Mouse (Mus musculus): ENCODE results near the gene Awat1. TPM values are rescaled to one million over a fixed set of nuclear protein-coding genes. Genes with fewer than 3 reads are reported as not detected.

Gene Awat1
- total RNA-seq (2014; rRNA removed) (not detected in 2 replicates), polyA plus RNA-seq (2015; fragmentation: Nextera tagmentation; extraction: Ambion mirVana) (not detected in 2 replicates)

DNA sequence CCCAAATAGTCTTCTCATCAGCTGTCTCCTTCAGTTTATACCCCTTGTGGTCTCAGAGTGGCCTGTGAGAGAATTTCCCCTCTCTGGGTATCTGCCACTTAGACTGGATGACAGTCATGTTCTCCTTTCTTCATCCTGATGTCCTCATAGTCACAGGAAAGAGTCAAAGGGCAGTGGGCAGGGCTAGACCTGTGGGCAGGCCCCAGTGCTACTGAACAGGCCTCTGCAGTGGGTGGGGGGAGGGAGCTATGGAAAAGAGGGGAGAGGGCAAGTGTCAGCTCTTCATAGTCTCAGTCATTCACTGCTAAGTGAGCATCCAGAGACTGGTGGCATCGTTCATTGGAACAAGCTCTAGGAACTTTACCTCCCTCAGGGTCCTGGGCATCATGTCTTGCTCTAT, at the start of gene Awat1:
Awat1 (plus strand) TSS at position 301 of the 400 bp plus-strand sequence.
- ATAC-seq (ENCODE audit: low FRiP score), result no peak
- WGBS, result 85% methylated on average over 1 of the region's 1 CpGs
- Histone ChIP-seq H3K4me1 (ENCODE audit: insufficient read depth, low read length) (no peaks in the 10 kb centered on the region), H3K4me3 (ENCODE audit: low read depth, low read length) (no peak within 1 kb of the TSS), H3K4me2 (ENCODE audit: low read depth, low read length, poor library complexity, severe bottlenecking) (no peak within 1 kb of the TSS), H3K36me3 (ENCODE audit: insufficient read depth, low read length) (no peaks in the 10 kb centered on the region), H3K9ac (replicated peaks; ENCODE audit: low read length, poor library complexity, severe bottlenecking) (no peak within 1 kb of the TSS), H3K27ac (ENCODE audit: low read depth, low read length) (no peak within 1 kb of the TSS), H3K27me3 (ENCODE audit: insufficient read depth, low read length) (no peaks in the 10 kb centered on the region), H3K9me3 (ENCODE audit: low read length) (no peaks in the 10 kb centered on the region)
- no peak for DNase-seq (ENCODE audit: low spot score)
- TF ChIP-seq CTCF (IDR thresholded peaks at IDR 0.05), result no peak

DNA sequence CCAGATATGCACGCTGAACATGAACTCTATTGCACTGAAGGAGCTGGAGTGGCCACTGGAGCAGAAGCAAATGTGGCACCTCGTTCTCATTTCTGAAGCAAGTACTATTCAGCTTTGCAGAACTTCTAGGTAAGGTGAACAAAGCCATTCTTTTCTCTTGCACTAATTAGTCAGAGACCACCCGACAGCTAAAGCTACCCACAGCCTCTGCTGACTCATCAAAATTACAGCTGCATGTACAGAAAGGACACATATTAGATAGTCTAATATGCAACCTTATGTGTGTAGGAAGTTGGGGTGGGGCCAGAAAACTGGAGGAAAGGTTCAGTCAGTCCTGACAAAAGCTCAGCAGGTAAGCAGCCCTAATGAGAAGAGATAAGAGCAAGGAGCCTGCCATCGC, 47.6 kb upstream of the Awat1 start, which contains the start of gene Dgat2l6:
Dgat2l6 (plus strand) TSS at position 368 of the 400 bp plus-strand sequence.
- no peak for TF ChIP-seq CTCF (IDR thresholded peaks at IDR 0.05)
- no peaks in the 10 kb centered on the region for H3K9me3 ChIP-seq (ENCODE audit: low read length)
- DNase-seq (ENCODE audit: low spot score), result no peak
- no peak within 1 kb of the TSS for H3K9ac ChIP-seq (replicated peaks; ENCODE audit: low read length, poor library complexity, severe bottlenecking)
- H3K4me1 ChIP-seq (ENCODE audit: insufficient read depth, low read length), result no peaks in the 10 kb centered on the region
- no peak within 1 kb of the TSS for H3K4me3 ChIP-seq (ENCODE audit: low read depth, low read length)
- ATAC-seq (ENCODE audit: low FRiP score), result no peak
- WGBS, result 86% methylated on average over 4 of the region's 4 CpGs
- peaks cover 8% of the 10 kb centered on the region; the same call in 1 of the 2 replicates for H3K27me3 ChIP-seq (ENCODE audit: insufficient read depth, low read length)
- no peak within 1 kb of the TSS for H3K27ac ChIP-seq (ENCODE audit: low read depth, low read length)
- H3K4me2 ChIP-seq (ENCODE audit: low read depth, low read length, poor library complexity, severe bottlenecking), result no peak within 1 kb of the TSS
- no peaks in the 10 kb centered on the region for H3K36me3 ChIP-seq (ENCODE audit: insufficient read depth, low read length)

DNA sequence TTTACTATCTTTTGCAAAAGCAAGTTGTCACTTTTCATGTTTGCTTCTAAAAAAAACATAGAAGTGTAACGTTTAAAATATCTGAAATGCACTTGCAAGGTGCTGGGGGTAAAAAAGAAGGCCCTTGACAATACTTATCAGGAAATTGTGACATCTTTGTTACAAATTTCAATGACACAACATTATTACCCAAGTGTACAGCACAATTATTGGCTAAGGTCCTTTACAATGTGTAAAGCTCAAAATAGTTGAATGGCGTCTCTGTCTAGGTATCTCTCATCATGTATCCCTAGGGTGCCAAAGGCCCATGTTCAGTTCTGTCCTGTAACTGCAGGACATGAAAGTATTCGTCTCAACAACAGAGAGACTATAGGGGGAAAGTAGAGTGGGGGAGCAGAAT, 16.0 kb upstream of the Awat1 start:
- no peak overlapping the region for H3K27ac ChIP-seq (ENCODE audit: low read depth, low read length)
- no peaks in the 10 kb centered on the region for H3K4me1 ChIP-seq (ENCODE audit: insufficient read depth, low read length)
- no peak for TF ChIP-seq CTCF (IDR thresholded peaks at IDR 0.05)
- ATAC-seq (ENCODE audit: low FRiP score), result no peak
- H3K4me3 ChIP-seq (ENCODE audit: low read depth, low read length), result no peak overlapping the region
- no peaks in the 10 kb centered on the region for H3K27me3 ChIP-seq (ENCODE audit: insufficient read depth, low read length)
- WGBS, result 81% methylated on average over 3 of the region's 3 CpGs
- no peak for DNase-seq (ENCODE audit: low spot score)
- no peak overlapping the region for H3K4me2 ChIP-seq (ENCODE audit: low read depth, low read length, poor library complexity, severe bottlenecking)
- no peak overlapping the region for H3K9ac ChIP-seq (replicated peaks; ENCODE audit: low read length, poor library complexity, severe bottlenecking)
- no peaks in the 10 kb centered on the region for H3K36me3 ChIP-seq (ENCODE audit: insufficient read depth, low read length)
- H3K9me3 ChIP-seq (ENCODE audit: low read length), result no peaks in the 10 kb centered on the region

DNA sequence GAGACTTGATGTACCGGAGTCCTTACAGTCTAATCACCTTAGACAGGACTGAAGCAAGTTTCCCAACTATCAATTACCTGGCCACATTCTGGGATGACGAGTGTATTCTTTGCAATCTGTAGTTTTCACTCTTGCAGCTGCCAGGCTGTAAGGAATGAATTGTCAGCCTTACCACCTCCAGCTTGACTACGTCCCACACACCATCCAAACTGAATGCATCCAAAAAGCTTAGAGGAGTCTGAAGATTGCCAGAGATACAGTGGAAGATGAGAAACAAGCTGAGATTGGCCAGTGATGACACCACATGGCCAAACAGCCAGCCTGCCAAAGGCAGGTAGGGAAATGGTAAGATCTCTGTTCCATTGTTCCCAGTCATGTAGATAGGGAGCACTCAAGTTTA, 6.4 kb upstream of the Awat1 start:
- Histone ChIP-seq H3K9ac (replicated peaks; ENCODE audit: low read length, poor library complexity, severe bottlenecking) (no peak overlapping the region), H3K27me3 (ENCODE audit: insufficient read depth, low read length) (no peaks in the 10 kb centered on the region), H3K4me2 (ENCODE audit: low read depth, low read length, poor library complexity, severe bottlenecking) (no peak overlapping the region), H3K4me1 (ENCODE audit: insufficient read depth, low read length) (no peaks in the 10 kb centered on the region), H3K9me3 (ENCODE audit: low read length) (no peaks in the 10 kb centered on the region), H3K4me3 (ENCODE audit: low read depth, low read length) (no peak overlapping the region), H3K27ac (ENCODE audit: low read depth, low read length) (no peak overlapping the region), H3K36me3 (ENCODE audit: insufficient read depth, low read length) (no peaks in the 10 kb centered on the region)
- ATAC-seq (ENCODE audit: low FRiP score) (no peak), DNase-seq (ENCODE audit: low spot score) (no peak)
- 91% methylated on average over 3 of the region's 3 CpGs for WGBS
- no peak for TF ChIP-seq CTCF (IDR thresholded peaks at IDR 0.05)

DNA sequence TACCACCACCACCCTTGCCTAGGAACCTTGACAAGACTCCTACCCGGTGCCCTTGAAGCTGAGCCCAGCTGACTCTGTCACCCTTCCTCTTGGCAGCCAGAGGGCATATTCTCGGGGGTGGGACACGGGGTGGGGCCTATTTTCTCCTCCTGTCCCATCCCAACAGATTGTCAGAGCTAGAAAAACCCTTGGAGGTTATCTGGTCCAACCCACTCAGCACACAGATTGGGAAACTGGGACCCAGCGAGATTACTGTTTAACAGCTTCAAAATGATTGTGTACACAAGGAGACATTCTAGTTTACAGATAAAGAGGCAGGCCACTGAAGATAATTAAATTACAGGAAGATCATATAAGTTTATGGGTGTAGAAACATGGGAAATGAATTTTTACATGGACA, 22.7 kb downstream of the Awat1 start, which contains the start of gene P2ry4:
P2ry4 (minus strand) TSS at position 79 of the 400 bp plus-strand sequence.
- Histone ChIP-seq H3K4me1 (ENCODE audit: insufficient read depth, low read length) (no peaks in the 10 kb centered on the region), H3K4me2 (ENCODE audit: low read depth, low read length, poor library complexity, severe bottlenecking) (no peak within 1 kb of the TSS), H3K9me3 (ENCODE audit: low read length) (no peaks in the 10 kb centered on the region), H3K27me3 (ENCODE audit: insufficient read depth, low read length) (peaks cover 4% of the 10 kb centered on the region), H3K9ac (replicated peaks; ENCODE audit: low read length, poor library complexity, severe bottlenecking) (no peak within 1 kb of the TSS), H3K4me3 (ENCODE audit: low read depth, low read length) (no peak within 1 kb of the TSS), H3K27ac (ENCODE audit: low read depth, low read length) (no peak within 1 kb of the TSS), H3K36me3 (ENCODE audit: insufficient read depth, low read length) (no peaks in the 10 kb centered on the region)
- no peak for DNase-seq (ENCODE audit: low spot score)
- ATAC-seq (ENCODE audit: low FRiP score), result no peak
- no peak for TF ChIP-seq CTCF (IDR thresholded peaks at IDR 0.05)
- WGBS, result 53% methylated on average over 4 of the region's 4 CpGs

DNA sequence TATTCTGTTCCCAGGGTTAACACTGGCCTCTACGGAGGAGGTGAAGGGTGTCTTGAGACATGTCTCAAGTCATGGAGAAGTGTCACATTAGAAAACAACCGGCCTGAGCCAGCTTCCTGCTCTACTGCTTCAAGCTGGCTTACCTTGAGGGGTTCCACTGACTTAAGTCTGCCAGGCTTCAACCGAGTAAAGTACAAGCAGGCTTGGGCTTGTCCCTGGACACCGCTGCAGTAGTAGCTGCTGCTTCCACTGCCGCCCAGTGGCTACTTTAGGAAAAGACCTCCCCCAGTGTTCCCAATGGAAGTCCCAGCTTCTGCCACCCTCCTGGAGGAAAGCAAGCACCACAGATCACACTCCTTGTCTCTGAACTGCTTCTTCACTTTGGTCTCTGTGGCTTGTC, 25.4 kb downstream of the Awat1 start:
- Histone ChIP-seq H3K27ac (ENCODE audit: low read depth, low read length) (no peak overlapping the region), H3K9ac (replicated peaks; ENCODE audit: low read length, poor library complexity, severe bottlenecking) (no peak overlapping the region), H3K9me3 (ENCODE audit: low read length) (no peaks in the 10 kb centered on the region), H3K4me2 (ENCODE audit: low read depth, low read length, poor library complexity, severe bottlenecking) (no peak overlapping the region), H3K36me3 (ENCODE audit: insufficient read depth, low read length) (no peaks in the 10 kb centered on the region), H3K4me3 (ENCODE audit: low read depth, low read length) (no peak overlapping the region), H3K27me3 (ENCODE audit: insufficient read depth, low read length) (peaks cover 6% of the 10 kb centered on the region), H3K4me1 (ENCODE audit: insufficient read depth, low read length) (no peaks in the 10 kb centered on the region)
- ATAC-seq (ENCODE audit: low FRiP score) (no peak), DNase-seq (ENCODE audit: low spot score) (peak; percentile 40)
- peak; percentile 58 for TF ChIP-seq CTCF (IDR thresholded peaks at IDR 0.05)
- 24% methylated on average over 5 of the region's 5 CpGs for WGBS
